Mouse (Mus musculus) embryo, embryonic 9.5 days (tissue): ENCODE results near the gene Ehhadh.

Experiments used
- DNase-seq: peaks from one replicate; pipeline ENCODE4 v3.0.0-alpha.2; 2017; ENCODE audit errors: extremely low spot score

Ehhadh gene

GRCm38 (mm10) chr16:21735638-21736037, 52.0 kb downstream of the Ehhadh start:
- no peak for DNase-seq

GRCm38 (mm10) chr16:21727897-21728364, 59.7 kb downstream of the Ehhadh start:
- DNase-seq: peak; percentile 64

- no peak for DNase-seq
Observed at GRCm38 (mm10) chr16:21727421-21727820, 60.2 kb downstream of the Ehhadh start.

DNA sequence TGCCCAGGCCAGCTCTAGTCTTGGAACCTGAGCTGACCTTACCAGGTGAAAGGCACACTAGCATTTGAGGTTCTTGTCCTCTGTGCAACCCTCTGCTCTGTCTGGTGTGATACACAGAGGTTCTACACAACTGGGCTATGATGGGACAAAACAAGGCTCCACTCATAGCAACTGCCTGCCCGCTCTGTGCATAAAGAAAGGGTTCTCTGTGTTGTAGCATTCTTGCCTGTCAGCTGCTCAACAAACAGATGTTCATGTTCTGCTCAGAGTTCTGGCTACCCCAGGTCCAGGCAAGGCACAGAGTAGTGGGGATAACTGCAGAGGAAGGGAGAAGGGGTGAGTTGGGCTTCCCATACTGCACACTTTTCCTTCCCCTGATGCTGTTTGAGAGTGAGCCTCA, 63.3 kb downstream of the Ehhadh start:
- no peak for DNase-seq

GRCm38 (mm10) chr16:21719770-21720169, 67.8 kb downstream of the Ehhadh start:
- DNase-seq: no peak

- DNase-seq: no peak
Observed at GRCm38 (mm10) chr16:21714516-21714915, 73.1 kb downstream of the Ehhadh start.
